Mouse (Mus musculus) liver, adult 2 months (tissue): ENCODE results near the gene Kat6b. TPM values are rescaled to one million over a fixed set of nuclear protein-coding genes. Genes with fewer than 3 reads are reported as not detected.

Experiments
- DNase-seq: peaks from one replicate; pipeline ENCODE4 v3.0.0-alpha.2; 2011; ENCODE audit warnings: low read depth, low spot score; ENCODE audit errors: extremely low read depth
- H3K27ac ChIP-seq: fragments of 200-500 bp; replicated peaks from 2 replicates; pipeline ENCODE4 v1.5.1; 2012; ENCODE audit warnings: low read depth, mild to moderate bottlenecking, control low read depth, inconsistent platforms, low read length; ENCODE audit not compliant: insufficient read depth
- H3K27me3 ChIP-seq: fragments of 200-500 bp; 2 replicates; pipeline ENCODE4 v1.6.1; 2012; ENCODE audit warnings: mild to moderate bottlenecking, moderate library complexity, low read length, inconsistent platforms; ENCODE audit not compliant: control insufficient read depth, insufficient read depth
- H3K36me3 ChIP-seq: fragments of 200-500 bp; 2 replicates; pipeline ENCODE4 v1.6.1; 2012; ENCODE audit warnings: low read length, inconsistent platforms; ENCODE audit not compliant: control insufficient read depth, insufficient read depth
- H3K4me1 ChIP-seq: fragments of 200-500 bp; 2 replicates; pipeline ENCODE4 v1.6.1; 2011; ENCODE audit warnings: low read length; ENCODE audit not compliant: control insufficient read depth, insufficient read depth
- H3K4me3 ChIP-seq: fragments of 200-500 bp; 2 replicates; pipeline ENCODE4 v1.5.1; 2011; ENCODE audit warnings: low read depth, mild to moderate bottlenecking, control low read depth, low read length, moderate library complexity; ENCODE audit not compliant: insufficient read depth
- H3K79me2 ChIP-seq: fragments of 200-500 bp; 2 replicates; pipeline ENCODE4 v1.6.1; 2012; ENCODE audit warnings: inconsistent platforms, mild to moderate bottlenecking, low read length, moderate library complexity; ENCODE audit not compliant: control insufficient read depth, insufficient read depth
- H3K9ac ChIP-seq: fragments of 200-500 bp; 2 replicates; pipeline ENCODE4 v1.6.1; 2012; ENCODE audit warnings: low read depth, mild to moderate bottlenecking, control low read depth, inconsistent platforms, low read length
- CTCF ChIP-seq: fragments of 200-500 bp; IDR thresholded peaks from 2 replicates; pipeline ENCODE4 v1.5.1; 2011; ENCODE audit warnings: low read depth, low read length, control low read depth
- POLR2A ChIP-seq: fragments of 200-500 bp; IDR thresholded peaks from 2 replicates; pipeline ENCODE4 v1.6.1; 2011; ENCODE audit warnings: low read length, control low read depth; ENCODE audit not compliant: insufficient read depth; ENCODE audit errors: extremely low read depth
- WGBS: fragments of 180-500 bp; shearing (Covaris S2); methylation state at CpG from one replicate; pipeline ENCODE4 v1.1.7; 2018; 5-methylcytosine and 5-hydroxymethylcytosine counted together
- polyA plus RNA-seq: library from polyadenylated mRNA; depleted of rRNA; stranded (reverse); fragments of >200 nt; gene quantifications from 2 replicates; pipeline ENCODE4 v1.2.3, GENCODE M21; 2012
- total RNA-seq: library from RNA; depleted of rRNA; stranded (reverse); fragments of >200 nt; gene quantifications from 2 replicates; pipeline ENCODE4 v1.2.3, GENCODE M21; 2014

The Kat6b gene
- total and polyA plus RNA-seq, 2 experiments, result 3.2 to 5.3 TPM

DNA sequence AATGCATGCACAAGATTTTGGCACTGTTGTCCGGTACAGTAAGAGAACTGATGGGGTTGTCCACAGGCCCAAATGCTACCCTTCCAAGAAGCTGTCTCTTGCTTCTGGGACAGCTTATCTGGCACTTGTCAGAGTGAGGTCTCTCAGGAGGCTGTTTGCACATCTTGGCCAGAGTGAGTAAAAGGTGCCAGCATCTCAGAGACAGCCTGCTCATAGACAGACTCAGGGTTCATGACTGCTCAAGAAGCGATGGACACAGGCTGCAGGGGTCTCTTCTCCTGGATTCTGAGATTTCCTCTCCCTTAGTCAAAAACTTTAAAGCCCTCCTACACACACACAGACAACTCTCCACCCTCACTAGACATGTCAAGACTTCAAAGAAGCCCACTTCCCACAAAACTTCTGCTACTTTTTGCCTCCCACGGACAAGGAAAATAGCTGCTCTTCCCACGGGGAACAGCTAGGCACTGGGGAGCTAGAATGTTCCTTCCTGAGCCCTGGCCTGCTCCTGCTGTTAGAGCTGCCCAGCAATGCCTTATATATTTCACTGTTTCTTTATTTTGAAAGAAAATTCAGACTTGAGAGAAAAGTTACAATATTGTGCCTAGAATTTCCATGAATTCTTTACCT lies 159.7 kb downstream of the Kat6b start:
- no peak for DNase-seq
- H3K4me3 ChIP-seq, result no peak overlapping the region
- H3K9ac ChIP-seq, result no peak overlapping the region
- H3K36me3 ChIP-seq, result peaks cover 21% of the 10 kb centered on the region
- TF ChIP-seq POLR2A (no peak), CTCF (no peak)
- H3K27ac ChIP-seq, result no peak overlapping the region
- H3K79me2 ChIP-seq, result no peaks in the 10 kb centered on the region
- no peaks in the 10 kb centered on the region for H3K27me3 ChIP-seq
- no peaks in the 10 kb centered on the region for H3K4me1 ChIP-seq
- 94% methylated on average over 4 of the region's 4 CpGs for WGBS

DNA sequence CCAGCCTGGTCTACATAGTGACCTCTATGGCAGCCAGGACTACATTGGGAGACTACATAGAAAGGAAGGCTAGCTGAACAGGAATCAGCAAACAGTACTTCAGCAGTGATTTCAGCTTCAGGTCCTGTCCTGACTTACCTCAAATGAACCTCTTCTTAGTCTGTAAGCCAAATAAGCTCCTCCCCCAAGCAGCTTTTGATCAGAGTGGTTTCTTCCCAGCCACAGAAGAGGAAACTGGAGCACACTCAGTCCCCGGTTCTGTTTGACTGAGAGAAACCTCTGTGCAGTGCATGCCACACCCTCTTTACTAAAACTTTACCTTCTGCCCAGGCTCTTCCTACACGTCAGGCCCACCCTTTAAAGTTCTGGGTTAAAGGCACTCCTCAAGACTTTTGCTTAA lies 172.6 kb downstream of the Kat6b start:
- Histone ChIP-seq H3K27ac (no peak overlapping the region), H3K27me3 (no peaks in the 10 kb centered on the region), H3K9ac (no peak overlapping the region), H3K79me2 (no peaks in the 10 kb centered on the region), H3K4me1 (no peaks in the 10 kb centered on the region), H3K4me3 (no peak overlapping the region), H3K36me3 (peaks cover 4% of the 10 kb centered on the region; the same call in 1 of the 2 replicates)
- TF ChIP-seq CTCF, result no peak
- DNase-seq, result no peak
- WGBS, result 59% methylated on average over 2 of the region's 2 CpGs

DNA sequence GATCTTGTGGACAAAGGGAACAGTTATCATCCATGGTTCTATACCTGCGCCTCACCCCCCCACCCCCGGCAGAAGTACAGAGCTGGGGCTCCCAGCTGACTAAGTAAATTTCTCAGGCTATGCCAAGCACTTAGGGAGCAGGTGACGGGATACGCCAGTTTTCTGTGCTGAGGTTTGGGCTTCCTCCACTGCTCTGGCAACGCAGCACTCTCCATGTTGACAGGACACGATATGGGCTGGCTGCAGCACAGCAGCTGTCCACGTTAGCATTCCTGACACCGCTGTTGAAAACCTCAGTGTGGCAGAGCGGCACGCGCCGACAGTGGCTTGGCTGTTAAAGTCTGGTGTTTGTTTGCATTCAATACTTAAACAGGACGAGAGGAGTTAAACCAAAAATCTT lies 177.9 kb downstream of the Kat6b start:
- no peak for DNase-seq
- Histone ChIP-seq H3K27ac (no peak overlapping the region), H3K79me2 (no peaks in the 10 kb centered on the region), H3K4me3 (no peak overlapping the region), H3K4me1 (no peaks in the 10 kb centered on the region), H3K36me3 (peaks cover 18% of the 10 kb centered on the region), H3K9ac (no peak overlapping the region), H3K27me3 (no peaks in the 10 kb centered on the region)
- 87% methylated on average over 13 of the region's 13 CpGs for WGBS
- no peak for TF ChIP-seq CTCF
- TF ChIP-seq POLR2A, result no peak

DNA sequence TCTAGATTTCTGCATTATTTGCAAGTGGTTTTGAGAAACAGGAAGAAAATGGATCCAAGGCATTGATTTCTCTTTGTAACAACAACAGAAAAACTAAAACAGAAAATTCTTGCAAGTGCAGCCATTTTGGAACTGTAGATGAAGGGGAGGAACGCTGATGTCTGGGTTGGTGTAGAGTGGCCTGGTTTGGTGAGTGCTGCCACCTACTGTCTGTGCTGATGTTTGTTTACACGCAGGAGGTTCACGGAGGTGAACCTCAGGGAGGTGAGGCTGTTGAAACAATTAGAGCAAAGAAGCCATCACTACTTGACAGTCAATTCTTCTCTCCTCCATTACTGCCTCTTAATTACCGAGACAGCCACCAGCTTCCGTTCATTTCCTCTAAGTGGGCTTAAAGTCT lies 178.4 kb downstream of the Kat6b start:
- H3K36me3 ChIP-seq, result peaks cover 21% of the 10 kb centered on the region
- H3K4me3 ChIP-seq, result no peak overlapping the region
- peak; percentile 43 for DNase-seq
- H3K4me1 ChIP-seq, result no peaks in the 10 kb centered on the region
- H3K79me2 ChIP-seq, result no peaks in the 10 kb centered on the region
- no peaks in the 10 kb centered on the region for H3K27me3 ChIP-seq
- TF ChIP-seq POLR2A, result no peak
- peak; percentile 73 for TF ChIP-seq CTCF
- H3K9ac ChIP-seq, result no peak overlapping the region
- H3K27ac ChIP-seq, result no peak overlapping the region
- WGBS, result 36% methylated on average over 5 of the region's 5 CpGs

DNA sequence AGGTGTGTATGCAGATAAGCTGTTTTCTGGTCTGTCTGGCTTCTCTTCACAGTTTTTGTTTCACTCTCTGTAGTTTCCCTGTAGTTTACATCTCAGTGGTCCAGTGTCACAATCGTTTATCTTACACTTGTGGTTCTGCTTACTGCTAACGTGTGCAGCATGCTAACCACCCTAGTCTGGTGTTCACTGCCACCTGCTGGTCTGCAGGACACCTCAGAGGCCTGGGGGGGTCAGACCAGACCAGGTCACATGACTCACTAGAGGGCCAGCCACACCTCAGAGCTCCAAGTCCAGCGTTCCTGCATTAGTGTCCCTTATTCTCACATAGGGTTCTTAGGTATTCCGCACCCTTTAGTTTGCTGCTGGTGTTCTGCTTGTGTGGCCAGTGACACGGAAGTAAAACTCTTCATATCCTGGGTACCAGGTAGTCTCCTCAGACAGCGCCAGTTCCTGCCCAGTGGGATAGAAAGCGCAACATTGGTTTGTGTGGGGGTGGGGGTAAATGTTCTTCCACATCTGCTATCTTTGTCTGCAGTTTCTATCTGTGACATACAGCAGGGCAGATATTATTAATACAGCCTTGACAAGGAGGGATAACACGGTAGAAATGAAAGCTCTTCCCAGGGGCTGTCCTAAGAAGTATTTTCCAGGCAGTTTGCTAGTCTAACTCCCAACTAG lies 181.4 kb downstream of the Kat6b start:
- H3K79me2 ChIP-seq, result no peaks in the 10 kb centered on the region
- no peak overlapping the region for H3K9ac ChIP-seq
- H3K4me3 ChIP-seq, result no peak overlapping the region
- H3K27me3 ChIP-seq, result no peaks in the 10 kb centered on the region
- peaks cover 27% of the 10 kb centered on the region for H3K36me3 ChIP-seq
- TF ChIP-seq CTCF (peak; percentile 26; the same call in 1 of the 2 replicates), POLR2A (no peak)
- no peak for DNase-seq
- H3K27ac ChIP-seq, result no peak overlapping the region
- 77% methylated on average over 8 of the region's 8 CpGs for WGBS
- no peaks in the 10 kb centered on the region for H3K4me1 ChIP-seq

DNA sequence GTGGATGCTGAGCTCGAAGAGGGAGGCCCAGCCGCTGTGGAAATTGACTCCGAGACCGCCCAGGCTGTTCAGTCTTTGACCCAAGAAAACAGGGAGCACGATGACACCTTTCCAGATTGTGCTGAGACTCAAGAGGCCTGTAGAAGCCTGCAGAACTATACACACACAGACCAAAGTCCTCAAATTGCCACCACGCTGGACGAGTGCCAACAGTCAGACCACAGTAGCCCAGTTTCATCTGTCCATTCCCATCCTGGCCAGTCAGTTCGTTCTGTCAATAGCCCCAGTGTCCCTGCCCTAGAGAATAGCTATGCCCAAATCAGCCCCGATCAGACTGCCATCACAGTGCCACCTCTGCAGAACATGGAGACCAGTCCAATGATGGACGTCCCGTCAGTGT lies 188.0 kb downstream of the Kat6b start:
- Histone ChIP-seq H3K27me3 (no peaks in the 10 kb centered on the region), H3K27ac (no peak overlapping the region), H3K36me3 (peaks cover 9% of the 10 kb centered on the region; the same call in 1 of the 2 replicates), H3K4me3 (no peak overlapping the region), H3K9ac (no peak overlapping the region), H3K4me1 (peaks cover 11% of the 10 kb centered on the region), H3K79me2 (no peaks in the 10 kb centered on the region)
- TF ChIP-seq CTCF (no peak), POLR2A (no peak)
- 47% methylated on average over 11 of the region's 11 CpGs for WGBS
- peak; percentile 64 for DNase-seq
